Mouse (Mus musculus) spleen, adult 10 weeks (tissue): ENCODE measurements around the gene Kncn. TPM values are rescaled to one million over a fixed set of nuclear protein-coding genes. Genes with fewer than 3 reads are reported as not detected.

Experiments
- polyA plus RNA-seq: library from polyadenylated mRNA; stranded (reverse); fragments of 350-450 nt; fragmentation: Illumina TruSeq; extraction: RNeasy Lipid Tissue Mini Kit (QIAGEN cat#74804); gene quantifications from one replicate; pipeline ENCODE4 v1.2.3, GENCODE M21; 2015; ENCODE audit warnings: low replicate concordance; ENCODE audit not compliant: insufficient read depth

The Kncn gene
- polyA plus RNA-seq = not detected

GRCm38 (mm10) chr4:115884022-115884421 is at the start of gene Kncn:
Gene Kncn (plus strand): TSS chr4:115884400.

GRCm38 (mm10) chr4:115838696-115839641 is 45.2 kb upstream of the Kncn start, which contains the start of gene Mknk1:
Gene Mknk1 (plus strand): TSS chr4:115839198.

GRCm38 (mm10) chr4:115890553-115890952 is 6.4 kb downstream of the Kncn start, which contains the start of gene 6430628N08Rik:
Gene 6430628N08Rik (plus strand): TSS chr4:115890665.

Other genes starting within 250 kb of the Kncn start
- gene Cyp4b1, start 236.7 kb upstream of the Kncn start, polyA plus RNA-seq = 9.9 TPM
- gene Efcab14, start 146.7 kb upstream of the Kncn start, polyA plus RNA-seq = 31.1 TPM
- 1.1 TPM for gene Tex38, start 103.4 kb upstream of the Kncn start, polyA plus RNA-seq
- gene Atpaf1, start 99.6 kb upstream of the Kncn start, polyA plus RNA-seq = 38.0 TPM
- gene Mob3c, start 56.3 kb upstream of the Kncn start, polyA plus RNA-seq = 31.9 TPM
- 85.0 TPM for gene Mknk1, start 45.2 kb upstream of the Kncn start, polyA plus RNA-seq
- gene 6430628N08Rik, start 6.3 kb downstream of the Kncn start, polyA plus RNA-seq = not detected
- gene Dmbx1, start 55.5 kb downstream of the Kncn start, polyA plus RNA-seq = not detected
- gene Faah, start 133.5 kb downstream of the Kncn start, polyA plus RNA-seq = 23.8 TPM
- gene Nsun4, start 169.5 kb downstream of the Kncn start, polyA plus RNA-seq = 21.4 TPM
- gene Uqcrh, start 190.7 kb downstream of the Kncn start, polyA plus RNA-seq = 789 TPM
- gene Lrrc41, start 190.9 kb downstream of the Kncn start, polyA plus RNA-seq = 11.7 TPM
- 7.1 TPM for gene Rad54l, start 239.3 kb downstream of the Kncn start, polyA plus RNA-seq
- gene Pomgnt1, start 239.4 kb downstream of the Kncn start, polyA plus RNA-seq = 34.9 TPM